Mouse (Mus musculus) spleen, adult 2 months (tissue): ENCODE measurements around the gene Topbp1. TPM values are rescaled to one million over a fixed set of nuclear protein-coding genes. Genes with fewer than 3 reads are reported as not detected.
A peak's percentile ranks its signal among the peaks of the same experiment; 100 is the strongest.

Experiments used
- DNase-seq, 2 experiments: peaks; one replicate each; pipeline versions ENCODE4 v3.0.0 to v3.0.0-alpha.2; 2012 to 2021; ENCODE audit warnings: low spot score in 2 of 2, low read depth in 1 of 2
- H3K27ac ChIP-seq: fragments of 200-500 bp; 2 replicates; pipeline ENCODE4 v1.5.1; 2012; ENCODE audit warnings: low read length, inconsistent platforms; ENCODE audit not compliant: insufficient read depth
- H3K27me3 ChIP-seq: fragments of 200-500 bp; 2 replicates; pipeline ENCODE4 v1.6.1; 2012; ENCODE audit warnings: mild to moderate bottlenecking, moderate library complexity, low read length, inconsistent platforms; ENCODE audit not compliant: control insufficient read depth, insufficient read depth
- H3K36me3 ChIP-seq: fragments of 200-500 bp; 2 replicates; pipeline ENCODE4 v1.6.1; 2012; ENCODE audit warnings: mild to moderate bottlenecking, low read length, inconsistent platforms; ENCODE audit not compliant: control insufficient read depth, insufficient read depth
- H3K4me1 ChIP-seq: fragments of 200-500 bp; 2 replicates; pipeline ENCODE4 v1.6.1; 2011; ENCODE audit warnings: inconsistent platforms; ENCODE audit not compliant: control insufficient read depth, insufficient read depth, insufficient read length
- H3K4me3 ChIP-seq: fragments of 200-500 bp; 2 replicates; pipeline ENCODE4 v1.5.1; 2011; ENCODE audit warnings: mild to moderate bottlenecking, inconsistent platforms; ENCODE audit not compliant: insufficient read depth, insufficient read length; ENCODE audit errors: extremely low read depth
- CTCF ChIP-seq: fragments of 200-500 bp; IDR thresholded peaks from 2 replicates; pipeline ENCODE4 v1.5.1; 2011; ENCODE audit warnings: mild to moderate bottlenecking, inconsistent platforms; ENCODE audit not compliant: insufficient read depth, insufficient read length, insufficient replicate concordance; ENCODE audit errors: extremely low read depth
- POLR2A ChIP-seq: fragments of 200-500 bp; IDR thresholded peaks from 2 replicates; pipeline ENCODE4 v1.6.1; 2011; ENCODE audit warnings: low read depth, low read length, inconsistent platforms
- WGBS: fragments of 180-500 bp; shearing (Covaris S2); methylation state at CpG from one replicate; pipeline ENCODE4 v1.1.7; 2018; 5-methylcytosine and 5-hydroxymethylcytosine counted together
- polyA plus RNA-seq: library from polyadenylated mRNA; depleted of rRNA; stranded (reverse); fragments of >200 nt; gene quantifications from 2 replicates; pipeline ENCODE4 v1.2.3, GENCODE M21; 2012

Gene Topbp1
- polyA plus RNA-seq, 1 experiment, result 13.0 TPM

- WGBS, result 68% methylated on average over 3 of the region's 3 CpGs
- H3K4me1 ChIP-seq, result peaks cover 2% of the 10 kb centered on the region
- H3K4me3 ChIP-seq, result no peak overlapping the region
- no peak overlapping the region for H3K27ac ChIP-seq
- peak in 1 of 2 experiments; percentile 42 for DNase-seq
- TF ChIP-seq POLR2A (no peak), CTCF (peak; percentile 25; the same call in 1 of the 2 replicates)
- 0 out of 2 replicates have a peak, but pooled peaks cover 1% of the 10 kb centered on the region for H3K36me3 ChIP-seq
- no peaks in the 10 kb centered on the region for H3K27me3 ChIP-seq
Observed at GRCm38 (mm10) chr9:103302666-103303065, 2.3 kb upstream of the Topbp1 start.

- peaks cover 9% of the 10 kb centered on the region for H3K36me3 ChIP-seq
- peak overlapping the region; percentile 93 for H3K4me3 ChIP-seq
- under 1% methylated on average over 40 of the region's 40 CpGs for WGBS
- peak overlapping the region; percentile 53 for H3K27ac ChIP-seq
- no peak for DNase-seq
- TF ChIP-seq POLR2A (no peak), CTCF (no peak)
- peaks cover 2% of the 10 kb centered on the region for H3K4me1 ChIP-seq
- H3K27me3 ChIP-seq, result no peaks in the 10 kb centered on the region
Observed at GRCm38 (mm10) chr9:103305332-103306041, 472 bp downstream of the Topbp1 start.

GRCm38 (mm10) chr9:103309832-103310231, 4.8 kb downstream of the Topbp1 start:
- no peak overlapping the region for H3K4me3 ChIP-seq
- peaks cover 26% of the 10 kb centered on the region for H3K36me3 ChIP-seq
- 92% methylated on average over 6 of the region's 6 CpGs for WGBS
- H3K27me3 ChIP-seq, result no peaks in the 10 kb centered on the region
- DNase-seq, result no peak
- H3K4me1 ChIP-seq, result peaks cover 2% of the 10 kb centered on the region
- H3K27ac ChIP-seq, result no peak overlapping the region
- no peak for TF ChIP-seq CTCF
- no peak for TF ChIP-seq POLR2A

- Histone ChIP-seq H3K36me3 (peaks cover 51% of the 10 kb centered on the region), H3K4me1 (no peaks in the 10 kb centered on the region), H3K27ac (no peak overlapping the region), H3K27me3 (no peaks in the 10 kb centered on the region), H3K4me3 (no peak overlapping the region)
- TF ChIP-seq CTCF, result no peak
- no peak for TF ChIP-seq POLR2A
- WGBS, result 79% methylated on average over 1 of the region's 2 CpGs
- DNase-seq, result no peak
Observed at GRCm38 (mm10) chr9:103324678-103325077, 19.7 kb downstream of the Topbp1 start.

- Histone ChIP-seq H3K4me1 (no peaks in the 10 kb centered on the region), H3K27ac (no peak overlapping the region), H3K27me3 (no peaks in the 10 kb centered on the region), H3K36me3 (peaks cover 48% of the 10 kb centered on the region), H3K4me3 (no peak overlapping the region)
- TF ChIP-seq POLR2A (no peak), CTCF (no peak)
- WGBS, result 85% methylated on average over 9 of the region's 9 CpGs
- no peak for DNase-seq
Observed at GRCm38 (mm10) chr9:103326449-103326848, 21.4 kb downstream of the Topbp1 start.

GRCm38 (mm10) chr9:103332663-103333062, 27.6 kb downstream of the Topbp1 start:
- H3K27ac ChIP-seq, result no peak overlapping the region
- no peak overlapping the region for H3K4me3 ChIP-seq
- 62% methylated on average over 6 of the region's 6 CpGs for WGBS
- no peak for TF ChIP-seq POLR2A
- TF ChIP-seq CTCF, result no peak
- DNase-seq, result no peak
- peaks cover 35% of the 10 kb centered on the region for H3K36me3 ChIP-seq
- no peaks in the 10 kb centered on the region for H3K27me3 ChIP-seq
- H3K4me1 ChIP-seq, result no peaks in the 10 kb centered on the region

- DNase-seq, result no peak
- no peaks in the 10 kb centered on the region for H3K4me1 ChIP-seq
- H3K36me3 ChIP-seq, result peaks cover 33% of the 10 kb centered on the region
Observed at GRCm38 (mm10) chr9:103336912-103337311, 31.9 kb downstream of the Topbp1 start.

More at GRCm38 (mm10) chr9:103336912-103337311, 31.9 kb downstream of the Topbp1 start:
- Histone ChIP-seq H3K4me3 (no peak overlapping the region), H3K27me3 (no peaks in the 10 kb centered on the region), H3K27ac (no peak overlapping the region)
- TF ChIP-seq POLR2A (no peak), CTCF (no peak)
